Mouse (Mus musculus): ENCODE measurements around the gene Espn.

Gene Espn

DNA sequence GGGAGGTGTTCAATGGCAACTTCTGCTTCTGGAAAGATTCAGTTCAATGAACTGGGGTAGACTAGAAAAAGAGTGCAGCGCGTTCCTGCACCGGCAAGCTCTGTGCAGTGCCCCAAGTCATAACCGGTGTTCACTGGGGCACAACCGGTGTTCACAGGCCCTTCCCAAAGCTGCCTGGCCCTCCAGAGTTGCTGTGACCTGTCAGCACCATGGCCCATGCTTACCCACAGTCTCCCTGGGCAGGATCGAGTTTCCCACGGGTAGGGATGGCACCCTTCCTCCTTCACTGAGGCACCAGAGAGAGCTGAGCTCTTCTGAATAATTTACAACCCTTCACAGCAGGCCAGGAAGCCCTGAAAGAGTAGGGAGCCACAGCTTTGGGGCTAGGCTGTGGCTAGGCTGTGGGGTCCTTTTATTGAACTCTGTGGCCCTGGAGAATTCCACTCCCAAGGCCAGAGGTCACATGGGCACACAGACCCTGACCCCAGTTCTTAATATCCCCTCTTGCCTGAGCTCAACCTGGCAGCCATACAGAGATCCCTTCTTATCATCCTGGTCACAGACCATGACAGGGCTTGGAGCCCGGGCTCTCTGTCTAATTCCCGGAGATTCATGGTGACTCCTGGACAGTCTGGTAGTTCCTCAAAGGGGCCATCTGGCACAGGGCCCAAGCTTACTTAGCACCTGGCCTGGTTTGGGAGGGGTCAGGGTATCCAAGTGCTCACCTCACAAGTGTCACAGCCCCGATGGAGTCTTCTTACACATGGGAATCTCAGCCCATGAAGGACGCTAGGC is 5.9 kb downstream of the Espn start:
- DNase-seq (ENCODE audit: low read depth): no peak

- no peak for DNase-seq (ENCODE audit: low read depth)
These were observed 6.7 kb downstream of the Espn start for GRCm38 (mm10) chr4:152145473-152145872.

DNA sequence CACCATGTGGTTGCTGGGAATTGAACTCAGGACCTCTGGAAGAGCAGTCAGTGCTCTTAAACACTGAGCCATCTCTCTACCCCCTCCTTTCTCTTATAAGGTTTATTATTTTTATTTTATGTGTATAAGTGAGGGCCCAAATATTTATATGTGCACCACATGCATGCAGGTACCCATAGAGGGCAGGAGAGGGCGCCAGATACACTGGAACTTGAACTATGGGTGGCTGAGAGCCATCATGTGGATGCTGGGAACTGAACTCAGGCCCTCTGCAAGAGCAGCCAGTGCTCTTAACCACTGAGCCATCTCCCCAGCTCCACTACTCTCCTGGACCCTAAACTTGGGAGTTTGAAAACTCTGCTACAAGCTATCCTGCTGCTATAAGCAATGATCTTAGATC is 8.5 kb downstream of the Espn start:
- DNase-seq (ENCODE audit: low read depth): no peak

GRCm38 (mm10) chr4:152141521-152142135 is 10.5 kb downstream of the Espn start:
- no peak for DNase-seq (ENCODE audit: low read depth)

GRCm38 (mm10) chr4:152140441-152140840 is 11.7 kb downstream of the Espn start:
- DNase-seq (ENCODE audit: low read depth): no peak

DNA sequence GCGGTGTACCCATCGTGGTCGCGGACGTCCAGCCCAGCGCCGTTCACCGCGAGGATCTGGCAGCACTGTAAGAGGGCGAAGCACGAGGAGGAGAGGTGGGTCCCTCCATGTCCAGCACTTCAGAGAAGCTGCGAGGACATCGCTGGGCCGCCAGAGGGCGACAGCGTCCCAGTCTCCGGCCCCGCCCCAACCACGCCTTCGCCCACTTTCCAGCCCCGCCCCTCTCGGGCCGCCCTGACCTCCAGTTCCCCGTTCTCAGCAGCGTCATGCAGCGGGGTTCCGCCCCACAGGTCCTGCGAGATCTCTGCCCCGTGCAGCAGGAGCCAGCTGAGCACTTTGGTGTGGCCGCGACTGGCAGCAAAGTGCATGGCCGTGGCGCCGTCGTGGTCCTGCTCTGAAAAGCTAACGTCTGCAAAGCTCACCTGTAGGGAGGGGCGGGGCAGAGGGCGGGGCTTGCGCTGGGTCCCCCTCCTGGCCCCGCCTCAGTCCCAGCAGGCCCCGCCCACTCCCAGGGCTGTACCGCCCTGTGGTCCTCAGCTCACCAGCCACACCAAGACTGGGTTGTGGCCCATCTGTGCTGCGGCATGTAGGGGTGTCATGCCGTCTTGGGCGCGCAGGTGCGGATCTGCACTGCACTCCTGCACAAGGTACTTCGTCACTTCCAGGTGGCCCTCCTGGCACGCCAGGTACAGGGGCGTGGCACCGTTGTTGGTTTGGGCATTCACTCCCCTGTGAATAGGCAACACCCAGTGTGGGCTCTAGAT is 13.5 kb downstream of the Espn start:
- no peak for DNase-seq (ENCODE audit: low read depth)

GRCm38 (mm10) chr4:152136876-152137250 is 15.3 kb downstream of the Espn start:
- DNase-seq (ENCODE audit: low read depth): no peak

- no peak for DNase-seq (ENCODE audit: low read depth)
These were observed 15.9 kb downstream of the Espn start for GRCm38 (mm10) chr4:152136112-152136875.

DNA sequence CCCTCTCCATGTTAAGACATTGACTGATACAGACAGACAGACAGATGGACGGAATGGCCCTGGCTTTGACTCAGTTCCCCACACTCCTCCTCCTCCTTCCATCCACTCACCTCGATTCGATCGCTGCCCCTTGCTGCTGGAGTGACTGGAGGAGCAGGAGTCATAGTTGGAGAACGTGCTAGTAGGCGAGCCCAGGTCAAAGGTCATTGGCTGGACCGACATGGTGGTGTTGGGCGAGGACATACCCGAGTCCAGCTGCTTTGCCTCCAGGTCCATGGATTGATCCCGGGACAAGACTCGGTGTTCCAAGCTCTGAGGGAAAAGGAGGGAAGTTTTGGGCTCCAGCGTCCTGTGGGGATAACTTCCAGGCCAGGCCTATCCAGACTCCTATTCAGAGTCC is 16.8 kb downstream of the Espn start:
- DNase-seq (ENCODE audit: low read depth): no peak

- DNase-seq (ENCODE audit: low read depth): no peak
These were observed 17.7 kb downstream of the Espn start for GRCm38 (mm10) chr4:152134507-152134906.

DNA sequence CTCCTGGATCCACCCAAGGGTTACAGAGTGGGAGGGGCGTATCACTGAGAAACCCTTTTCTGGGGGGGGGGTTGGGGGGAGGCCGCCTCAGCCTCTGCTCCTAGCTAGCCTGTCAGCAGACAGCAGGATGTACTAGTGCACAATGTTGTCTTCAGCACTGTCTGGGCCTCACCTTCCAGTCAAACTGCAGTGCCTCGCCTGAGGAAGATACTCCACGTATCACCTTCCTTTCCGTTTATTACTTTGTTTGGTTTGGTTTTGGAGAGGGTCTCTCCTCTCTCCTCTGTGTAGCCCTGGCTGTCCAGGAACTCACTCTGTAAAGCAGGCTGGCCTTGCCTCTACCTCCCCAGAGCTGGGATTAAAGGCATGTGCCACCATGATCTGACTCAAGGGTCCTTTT is 19.0 kb downstream of the Espn start:
- DNase-seq (ENCODE audit: low read depth): no peak

- DNase-seq (ENCODE audit: low read depth): no peak
These were observed 19.4 kb downstream of the Espn start for GRCm38 (mm10) chr4:152132772-152133169.

GRCm38 (mm10) chr4:152131809-152132771 is 20.1 kb downstream of the Espn start:
- DNase-seq (ENCODE audit: low read depth): no peak

GRCm38 (mm10) chr4:152130771-152131653 is 21.2 kb downstream of the Espn start:
- DNase-seq (ENCODE audit: low read depth): no peak

- DNase-seq (ENCODE audit: low read depth): no peak
These were observed 22.7 kb downstream of the Espn start for GRCm38 (mm10) chr4:152129395-152129930.

GRCm38 (mm10) chr4:152128784-152129183 is 23.4 kb downstream of the Espn start:
- no peak for DNase-seq (ENCODE audit: low read depth)

GRCm38 (mm10) chr4:152127884-152128283 is 24.3 kb downstream of the Espn start:
- no peak for DNase-seq (ENCODE audit: low read depth)

- no peak for DNase-seq (ENCODE audit: low read depth)
These were observed 25.9 kb downstream of the Espn start for GRCm38 (mm10) chr4:152126026-152126920.
